Mouse (Mus musculus): ENCODE measurements at regions not wholly inside any gene's neighbourhood (a gene's known extent, or its start where the extent isn't known, plus 50 kb on each side); places are given as distances from the start of the nearest gene placed in this dataset.

GRCm38 (mm10) chr7:129800461-129800867 is 208.8 kb downstream of the Wdr11 start:
- H3K36me3 ChIP-seq (ENCODE audit: control insufficient read depth, insufficient read depth) = no peaks in the 10 kb centered on the region
- H3K4me3 ChIP-seq (ENCODE audit: insufficient read depth, poor library complexity, severe bottlenecking) = no peak overlapping the region
- TF ChIP-seq USF1 (IDR thresholded peaks at IDR 0.05; ENCODE audit: low read depth) (no peak), MYOD1 (IDR thresholded peaks at IDR 0.05; ENCODE audit: control insufficient read depth, insufficient read length, low read depth) (no peak), MAX (IDR thresholded peaks at IDR 0.05) (no peak), CTCF (IDR thresholded peaks at IDR 0.05; ENCODE audit: control insufficient read depth, insufficient read depth, insufficient read length) (no peak), MYOG (IDR thresholded peaks at IDR 0.05; ENCODE audit: control insufficient read depth, extremely low read depth, insufficient read length) (no peak), FOSL1 (IDR thresholded peaks at IDR 0.05; ENCODE audit: insufficient read depth, low read length, poor library complexity, severe bottlenecking) (no peak), CEBPB (IDR thresholded peaks at IDR 0.05; ENCODE audit: low read depth) (no peak)
- H3K27me3 ChIP-seq (ENCODE audit: control insufficient read depth, insufficient read depth, insufficient read length) = no peaks in the 10 kb centered on the region
- no peak overlapping the region for H3ac ChIP-seq (ENCODE audit: control insufficient read depth, insufficient read length, low read depth)
- H3K79me3 ChIP-seq (ENCODE audit: low read depth) = no peaks in the 10 kb centered on the region
- no peaks in the 10 kb centered on the region for H3K79me2 ChIP-seq (ENCODE audit: control insufficient read depth, insufficient read depth)

- Histone ChIP-seq H3K4me3 (ENCODE audit: insufficient read depth, poor library complexity, severe bottlenecking) (no peak overlapping the region), H3ac (ENCODE audit: control insufficient read depth, insufficient read length, low read depth) (no peak overlapping the region), H3K79me3 (ENCODE audit: low read depth) (no peaks in the 10 kb centered on the region), H3K79me2 (ENCODE audit: control insufficient read depth, insufficient read depth) (no peaks in the 10 kb centered on the region), H3K27me3 (ENCODE audit: control insufficient read depth, insufficient read depth, insufficient read length) (no peaks in the 10 kb centered on the region), H3K36me3 (ENCODE audit: control insufficient read depth, insufficient read depth) (no peaks in the 10 kb centered on the region)
- TF ChIP-seq CTCF (IDR thresholded peaks at IDR 0.05; ENCODE audit: control insufficient read depth, insufficient read depth, insufficient read length) = no peak
- no peak for TF ChIP-seq MYOD1 (IDR thresholded peaks at IDR 0.05; ENCODE audit: control insufficient read depth, insufficient read length, low read depth)
- no peak for TF ChIP-seq FOSL1 (IDR thresholded peaks at IDR 0.05; ENCODE audit: insufficient read depth, low read length, poor library complexity, severe bottlenecking)
- TF ChIP-seq USF1 (IDR thresholded peaks at IDR 0.05; ENCODE audit: low read depth) = no peak
- no peak for TF ChIP-seq CEBPB (IDR thresholded peaks at IDR 0.05; ENCODE audit: low read depth)
- TF ChIP-seq MAX (IDR thresholded peaks at IDR 0.05) = no peak
- TF ChIP-seq MYOG (IDR thresholded peaks at IDR 0.05; ENCODE audit: control insufficient read depth, extremely low read depth, insufficient read length) = no peak
Observed at GRCm38 (mm10) chr7:129801431-129801847, 209.8 kb downstream of the Wdr11 start.

- TF ChIP-seq CEBPB (IDR thresholded peaks at IDR 0.05; ENCODE audit: low read depth) (no peak), USF1 (IDR thresholded peaks at IDR 0.05; ENCODE audit: low read depth) (no peak), CTCF (IDR thresholded peaks at IDR 0.05; ENCODE audit: control insufficient read depth, insufficient read depth, insufficient read length) (no peak), MYOG (IDR thresholded peaks at IDR 0.05; ENCODE audit: control insufficient read depth, extremely low read depth, insufficient read length) (no peak), FOSL1 (IDR thresholded peaks at IDR 0.05; ENCODE audit: insufficient read depth, low read length, poor library complexity, severe bottlenecking) (no peak), MAX (IDR thresholded peaks at IDR 0.05) (no peak), MYOD1 (IDR thresholded peaks at IDR 0.05; ENCODE audit: control insufficient read depth, insufficient read length, low read depth) (no peak)
- H3K79me2 ChIP-seq (ENCODE audit: control insufficient read depth, insufficient read depth) = no peaks in the 10 kb centered on the region
- H3K36me3 ChIP-seq (ENCODE audit: control insufficient read depth, insufficient read depth) = no peaks in the 10 kb centered on the region
- no peak overlapping the region for H3K4me3 ChIP-seq (ENCODE audit: insufficient read depth, poor library complexity, severe bottlenecking)
- H3ac ChIP-seq (ENCODE audit: control insufficient read depth, insufficient read length, low read depth) = no peak overlapping the region
- no peaks in the 10 kb centered on the region for H3K27me3 ChIP-seq (ENCODE audit: control insufficient read depth, insufficient read depth, insufficient read length)
- H3K79me3 ChIP-seq (ENCODE audit: low read depth) = no peaks in the 10 kb centered on the region
Observed at GRCm38 (mm10) chr7:129802168-129802567, 210.5 kb downstream of the Wdr11 start.

- TF ChIP-seq CEBPB (IDR thresholded peaks at IDR 0.05; ENCODE audit: low read depth) (no peak), USF1 (IDR thresholded peaks at IDR 0.05; ENCODE audit: low read depth) (no peak), MAX (IDR thresholded peaks at IDR 0.05) (no peak), FOSL1 (IDR thresholded peaks at IDR 0.05; ENCODE audit: insufficient read depth, low read length, poor library complexity, severe bottlenecking) (no peak), MYOD1 (IDR thresholded peaks at IDR 0.05; ENCODE audit: control insufficient read depth, insufficient read length, low read depth) (no peak)
- Histone ChIP-seq H3K36me3 (ENCODE audit: control insufficient read depth, insufficient read depth) (no peaks in the 10 kb centered on the region), H3K27me3 (ENCODE audit: control insufficient read depth, insufficient read depth, insufficient read length) (no peaks in the 10 kb centered on the region), H3K4me3 (ENCODE audit: insufficient read depth, poor library complexity, severe bottlenecking) (no peak overlapping the region), H3K79me3 (ENCODE audit: low read depth) (no peaks in the 10 kb centered on the region), H3ac (ENCODE audit: control insufficient read depth, insufficient read length, low read depth) (no peak overlapping the region), H3K79me2 (ENCODE audit: control insufficient read depth, insufficient read depth) (no peaks in the 10 kb centered on the region)
Observed at GRCm38 (mm10) chr7:129805340-129805739, 213.7 kb downstream of the Wdr11 start.

GRCm38 (mm10) chr7:129810141-129810540 is 218.5 kb downstream of the Wdr11 start:
- no peaks in the 10 kb centered on the region for H3K36me3 ChIP-seq (ENCODE audit: control insufficient read depth, insufficient read depth)
- H3ac ChIP-seq (ENCODE audit: control insufficient read depth, insufficient read length, low read depth) = no peak overlapping the region
- H3K79me2 ChIP-seq (ENCODE audit: control insufficient read depth, insufficient read depth) = no peaks in the 10 kb centered on the region
- H3K27me3 ChIP-seq (ENCODE audit: control insufficient read depth, insufficient read depth, insufficient read length) = no peaks in the 10 kb centered on the region
- H3K4me3 ChIP-seq (ENCODE audit: insufficient read depth, poor library complexity, severe bottlenecking) = no peak overlapping the region
- H3K79me3 ChIP-seq (ENCODE audit: low read depth) = no peaks in the 10 kb centered on the region
- TF ChIP-seq FOSL1 (IDR thresholded peaks at IDR 0.05; ENCODE audit: insufficient read depth, low read length, poor library complexity, severe bottlenecking) (no peak), CTCF (IDR thresholded peaks at IDR 0.05; ENCODE audit: control insufficient read depth, insufficient read depth, insufficient read length) (no peak), MYOG (IDR thresholded peaks at IDR 0.05; ENCODE audit: control insufficient read depth, extremely low read depth, insufficient read length) (no peak), CEBPB (IDR thresholded peaks at IDR 0.05; ENCODE audit: low read depth) (no peak), MAX (IDR thresholded peaks at IDR 0.05) (no peak), USF1 (IDR thresholded peaks at IDR 0.05; ENCODE audit: low read depth) (no peak), MYOD1 (IDR thresholded peaks at IDR 0.05; ENCODE audit: control insufficient read depth, insufficient read length, low read depth) (no peak)

GRCm38 (mm10) chr7:129810565-129810964 is 218.9 kb downstream of the Wdr11 start:
- no peak overlapping the region for H3K4me3 ChIP-seq (ENCODE audit: insufficient read depth, poor library complexity, severe bottlenecking)
- TF ChIP-seq MYOD1 (IDR thresholded peaks at IDR 0.05; ENCODE audit: control insufficient read depth, insufficient read length, low read depth) (no peak), USF1 (IDR thresholded peaks at IDR 0.05; ENCODE audit: low read depth) (no peak), CTCF (IDR thresholded peaks at IDR 0.05; ENCODE audit: control insufficient read depth, insufficient read depth, insufficient read length) (no peak), FOSL1 (IDR thresholded peaks at IDR 0.05; ENCODE audit: insufficient read depth, low read length, poor library complexity, severe bottlenecking) (no peak), MYOG (IDR thresholded peaks at IDR 0.05; ENCODE audit: control insufficient read depth, extremely low read depth, insufficient read length) (no peak), MAX (IDR thresholded peaks at IDR 0.05) (no peak), CEBPB (IDR thresholded peaks at IDR 0.05; ENCODE audit: low read depth) (no peak)
- no peaks in the 10 kb centered on the region for H3K79me2 ChIP-seq (ENCODE audit: control insufficient read depth, insufficient read depth)
- H3K27me3 ChIP-seq (ENCODE audit: control insufficient read depth, insufficient read depth, insufficient read length) = no peaks in the 10 kb centered on the region
- H3ac ChIP-seq (ENCODE audit: control insufficient read depth, insufficient read length, low read depth) = no peak overlapping the region
- H3K36me3 ChIP-seq (ENCODE audit: control insufficient read depth, insufficient read depth) = no peaks in the 10 kb centered on the region
- H3K79me3 ChIP-seq (ENCODE audit: low read depth) = no peaks in the 10 kb centered on the region

Data from C2C12 (cell line).